Mouse (Mus musculus) stomach, embryonic 16.5 days (tissue): ENCODE data around the gene Samd13. TPM values are rescaled to one million over a fixed set of nuclear protein-coding genes. Genes with fewer than 3 reads are reported as not detected.

Experiments used
- ATAC-seq: fragments of 200-750 bp; cut with Nextera tagmentation; 2 replicates; pipeline ENCODE4 v1.8.0; 2017; ENCODE audit warnings: moderate number of reproducible peaks, moderate TSS enrichment; ENCODE audit not compliant: insufficient read depth, low FRiP score
- H3K27ac ChIP-seq: fragments of 300-500 bp; sonication (generic); 2 replicates; pipeline ENCODE4 v1.5.1; 2014; ENCODE audit warnings: low read length
- H3K27me3 ChIP-seq: fragments of 300-500 bp; sonication (generic); 2 replicates; pipeline ENCODE4 v1.6.1; 2014; ENCODE audit warnings: low read length, control low read depth, mixed read lengths; ENCODE audit not compliant: control insufficient read depth, insufficient read depth
- H3K36me3 ChIP-seq: fragments of 300-500 bp; sonication (generic); 2 replicates; pipeline ENCODE4 v1.6.1; 2014; ENCODE audit warnings: low read length; ENCODE audit not compliant: control insufficient read depth, insufficient read depth
- H3K4me1 ChIP-seq: fragments of 300-500 bp; sonication (generic); 2 replicates; pipeline ENCODE4 v1.6.1; 2014; ENCODE audit warnings: low read length, control low read depth, mixed read lengths; ENCODE audit not compliant: control insufficient read depth, insufficient read depth
- H3K4me2 ChIP-seq: fragments of 300-500 bp; sonication (generic); 2 replicates; pipeline ENCODE4 v1.6.1; 2014; ENCODE audit warnings: low read depth, low read length, mixed read lengths
- H3K4me3 ChIP-seq: fragments of 300-500 bp; sonication (generic); replicated peaks from 2 replicates; pipeline ENCODE4 v1.5.1; 2014; ENCODE audit warnings: mild to moderate bottlenecking, low read length
- H3K9ac ChIP-seq: fragments of 300-500 bp; sonication (generic); 2 replicates; pipeline ENCODE4 v1.6.1; 2014; ENCODE audit warnings: low read length
- H3K9me3 ChIP-seq: fragments of 300-500 bp; sonication (generic); replicated peaks from 2 replicates; pipeline ENCODE4 v1.6.1; 2016; ENCODE audit warnings: low read length, control low read depth; ENCODE audit not compliant: control insufficient read depth
- WGBS: fragments of 180-500 bp; shearing (Covaris S2); extraction: QIAGEN DNeasy Blood & Tissue Kit; methylation state at CpG from one replicate; pipeline ENCODE4 v1.1.7; 2014; 5-methylcytosine and 5-hydroxymethylcytosine counted together
- polyA plus RNA-seq: library from polyadenylated mRNA; unstranded; fragments of >200 nt; fragmentation: Nextera tagmentation; extraction: Ambion mirVana; gene quantifications from 2 replicates; pipeline ENCODE4 v1.2.1, GENCODE M21; 2015

Gene Samd13
- polyA plus RNA-seq, 1 experiment from 2014 or later: 0.98 TPM

GRCm38 (mm10) chr3:146632506-146632905 lies 52.9 kb downstream of the Samd13 start:
- no peak for ATAC-seq
- Histone ChIP-seq H3K27ac (no peak overlapping the region), H3K9ac (no peak overlapping the region)

GRCm38 (mm10) chr3:146628227-146628982 lies 57.0 kb downstream of the Samd13 start:
- Histone ChIP-seq H3K27me3 (no peaks in the 10 kb centered on the region), H3K9ac (no peak overlapping the region), H3K4me2 (no peak overlapping the region), H3K36me3 (no peaks in the 10 kb centered on the region), H3K4me1 (no peaks in the 10 kb centered on the region), H3K9me3 (no peaks in the 10 kb centered on the region), H3K27ac (no peak overlapping the region), H3K4me3 (no peak overlapping the region)
- no peak for ATAC-seq
- 66% methylated on average over 8 of the region's 8 CpGs for WGBS

More at GRCm38 (mm10) chr3:146632506-146632905, 52.9 kb downstream of the Samd13 start:
- no peak overlapping the region for H3K4me2 ChIP-seq
- no peak overlapping the region for H3K4me3 ChIP-seq
- H3K9me3 ChIP-seq: no peaks in the 10 kb centered on the region
- no peaks in the 10 kb centered on the region for H3K36me3 ChIP-seq
- no peaks in the 10 kb centered on the region for H3K27me3 ChIP-seq
- H3K4me1 ChIP-seq: no peaks in the 10 kb centered on the region
- WGBS: 80% methylated on average over 5 of the region's 5 CpGs

GRCm38 (mm10) chr3:146625766-146626165 lies 59.6 kb downstream of the Samd13 start:
- no peak for ATAC-seq
- no peaks in the 10 kb centered on the region for H3K9me3 ChIP-seq
- H3K36me3 ChIP-seq: no peaks in the 10 kb centered on the region
- no peaks in the 10 kb centered on the region for H3K27me3 ChIP-seq
- WGBS: 81% methylated on average over 4 of the region's 4 CpGs
- no peak overlapping the region for H3K9ac ChIP-seq
- no peak overlapping the region for H3K27ac ChIP-seq
- no peak overlapping the region for H3K4me2 ChIP-seq
- no peaks in the 10 kb centered on the region for H3K4me1 ChIP-seq
- H3K4me3 ChIP-seq: no peak overlapping the region

GRCm38 (mm10) chr3:146621966-146622365 lies 63.4 kb downstream of the Samd13 start:
- Histone ChIP-seq H3K9me3 (no peaks in the 10 kb centered on the region), H3K9ac (no peak overlapping the region), H3K36me3 (no peaks in the 10 kb centered on the region), H3K27me3 (no peaks in the 10 kb centered on the region), H3K4me3 (no peak overlapping the region), H3K27ac (no peak overlapping the region), H3K4me1 (no peaks in the 10 kb centered on the region), H3K4me2 (no peak overlapping the region)
- WGBS: 85% methylated on average over 11 of the region's 11 CpGs
- no peak for ATAC-seq

- H3K9me3 ChIP-seq: no peaks in the 10 kb centered on the region
- H3K4me2 ChIP-seq: no peak overlapping the region
- no peaks in the 10 kb centered on the region for H3K36me3 ChIP-seq
- H3K4me1 ChIP-seq: no peaks in the 10 kb centered on the region
- no peak for ATAC-seq
- WGBS: 83% methylated on average over 14 of the region's 14 CpGs
- no peak overlapping the region for H3K27ac ChIP-seq
- H3K4me3 ChIP-seq: no peak overlapping the region
- no peak overlapping the region for H3K9ac ChIP-seq
- no peaks in the 10 kb centered on the region for H3K27me3 ChIP-seq
These were observed 64.7 kb downstream of the Samd13 start for GRCm38 (mm10) chr3:146620555-146621249.

GRCm38 (mm10) chr3:146620101-146620500 lies 65.3 kb downstream of the Samd13 start:
- no peak for ATAC-seq
- Histone ChIP-seq H3K27me3 (no peaks in the 10 kb centered on the region), H3K9ac (no peak overlapping the region), H3K4me1 (no peaks in the 10 kb centered on the region), H3K27ac (no peak overlapping the region), H3K9me3 (no peaks in the 10 kb centered on the region), H3K4me2 (no peak overlapping the region), H3K36me3 (no peaks in the 10 kb centered on the region), H3K4me3 (no peak overlapping the region)
- 85% methylated on average over 10 of the region's 10 CpGs for WGBS

- Histone ChIP-seq H3K27me3 (no peaks in the 10 kb centered on the region), H3K9ac (no peak overlapping the region), H3K36me3 (no peaks in the 10 kb centered on the region), H3K9me3 (no peaks in the 10 kb centered on the region), H3K4me1 (no peaks in the 10 kb centered on the region), H3K4me2 (no peak overlapping the region), H3K27ac (no peak overlapping the region), H3K4me3 (no peak overlapping the region)
- WGBS: 57% methylated on average over 4 of the region's 4 CpGs
- ATAC-seq: no peak
These were observed 67.0 kb downstream of the Samd13 start for GRCm38 (mm10) chr3:146618357-146618756.

GRCm38 (mm10) chr3:146617946-146618345 lies 67.4 kb downstream of the Samd13 start:
- H3K36me3 ChIP-seq: no peaks in the 10 kb centered on the region
- no peak overlapping the region for H3K4me3 ChIP-seq
- H3K9ac ChIP-seq: no peak overlapping the region
- no peak for ATAC-seq
- H3K27me3 ChIP-seq: no peaks in the 10 kb centered on the region
- no peak overlapping the region for H3K27ac ChIP-seq
- no peak overlapping the region for H3K4me2 ChIP-seq
- H3K9me3 ChIP-seq: no peaks in the 10 kb centered on the region
- H3K4me1 ChIP-seq: no peaks in the 10 kb centered on the region

- no peaks in the 10 kb centered on the region for H3K4me1 ChIP-seq
- WGBS: 68% methylated on average over 5 of the region's 5 CpGs
- no peaks in the 10 kb centered on the region for H3K9me3 ChIP-seq
- no peak overlapping the region for H3K27ac ChIP-seq
- no peaks in the 10 kb centered on the region for H3K27me3 ChIP-seq
- H3K9ac ChIP-seq: no peak overlapping the region
- no peak for ATAC-seq
- no peak overlapping the region for H3K4me3 ChIP-seq
- H3K36me3 ChIP-seq: no peaks in the 10 kb centered on the region
- no peak overlapping the region for H3K4me2 ChIP-seq
These were observed 68.7 kb downstream of the Samd13 start for GRCm38 (mm10) chr3:146616533-146617283.
